Mouse (Mus musculus): ENCODE data around the gene Gm44579. TPM values are rescaled to one million over a fixed set of nuclear protein-coding genes. Genes with fewer than 3 reads are reported as not detected.

The Gm44579 gene
- polyA plus RNA-seq, 1 experiment from 2014 or later, result not detected

- 2% methylated on average over 69 of the region's 69 CpGs for WGBS
- ATAC-seq (ENCODE audit: insufficient number of reproducible peaks, insufficient read depth, low FRiP score, low TSS enrichment), result peak; percentile 73
- peak overlapping the region; percentile 88 for H3K4me2 ChIP-seq (replicated peaks)
- H3K27me3 ChIP-seq, result peaks cover 70% of the 10 kb centered on the region
- peaks cover 12% of the 10 kb centered on the region; the same call in 1 of the 2 replicates for H3K4me1 ChIP-seq
- H3K36me3 ChIP-seq, result no peaks in the 10 kb centered on the region
- no peaks in the 10 kb centered on the region for H3K9me3 ChIP-seq
- H3K4me3 ChIP-seq, result peak overlapping the region; percentile 49
- H3K9ac ChIP-seq, result peak overlapping the region; percentile 47
- H3K27ac ChIP-seq, result no peak overlapping the region
Observed at GRCm38 (mm10) chr15:98167645-98168621, 52.8 kb downstream of the Gm44579 start.

- peaks cover 63% of the 10 kb centered on the region for H3K27me3 ChIP-seq
- no peaks in the 10 kb centered on the region for H3K36me3 ChIP-seq
- no peak within 1 kb of the TSS for H3K27ac ChIP-seq
Observed at GRCm38 (mm10) chr15:98166963-98167644, 53.7 kb downstream of the Gm44579 start, which contains the start of gene Ccdc184. Gene Ccdc184, plus strand, starts transcription at chr15:98167158.

GRCm38 (mm10) chr15:98165525-98165924 is 55.3 kb downstream of the Gm44579 start, which contains the start of gene Asb8:
Gene Asb8, minus strand, starts transcription at chr15:98165625.
- H3K4me3 ChIP-seq, result no peak within 1 kb of the TSS
- 76% methylated on average over 5 of the region's 5 CpGs for WGBS
- H3K4me1 ChIP-seq, result peaks cover 12% of the 10 kb centered on the region; the same call in 1 of the 2 replicates
- no peak for ATAC-seq (ENCODE audit: insufficient number of reproducible peaks, insufficient read depth, low FRiP score, low TSS enrichment)
- no peak within 1 kb of the TSS for H3K9ac ChIP-seq
- no peaks in the 10 kb centered on the region for H3K36me3 ChIP-seq
- no peaks in the 10 kb centered on the region for H3K9me3 ChIP-seq
- no peak within 1 kb of the TSS for H3K27ac ChIP-seq
- H3K27me3 ChIP-seq, result peaks cover 48% of the 10 kb centered on the region
- no peak within 1 kb of the TSS for H3K4me2 ChIP-seq (replicated peaks)

More at GRCm38 (mm10) chr15:98166963-98167644, 53.7 kb downstream of the Gm44579 start, which contains the start of gene Ccdc184:
- WGBS, result under 1% methylated on average over 18 of the region's 18 CpGs
- 0 out of 2 replicates have a peak, but pooled peaks have one; percentile 11 for ATAC-seq (ENCODE audit: insufficient number of reproducible peaks, insufficient read depth, low FRiP score, low TSS enrichment)
- Histone ChIP-seq H3K9ac (peak within 1 kb of the TSS; percentile 47), H3K4me3 (peak within 1 kb of the TSS; percentile 49), H3K4me2 (replicated peaks) (peak within 1 kb of the TSS; percentile 88), H3K9me3 (no peaks in the 10 kb centered on the region), H3K4me1 (peaks cover 12% of the 10 kb centered on the region; the same call in 1 of the 2 replicates)

- WGBS, result 79% methylated on average over 4 of the region's 4 CpGs
- H3K27me3 ChIP-seq, result peaks cover 19% of the 10 kb centered on the region
- ATAC-seq (ENCODE audit: insufficient number of reproducible peaks, insufficient read depth, low FRiP score, low TSS enrichment), result no peak
- no peaks in the 10 kb centered on the region for H3K36me3 ChIP-seq
- peaks cover 5% of the 10 kb centered on the region; the same call in 1 of the 2 replicates for H3K4me1 ChIP-seq
- H3K9ac ChIP-seq, result no peak overlapping the region
- H3K4me2 ChIP-seq (replicated peaks), result no peak overlapping the region
- H3K27ac ChIP-seq, result no peak overlapping the region
- H3K9me3 ChIP-seq, result no peaks in the 10 kb centered on the region
- no peak overlapping the region for H3K4me3 ChIP-seq
Observed at GRCm38 (mm10) chr15:98162561-98162960, 58.2 kb downstream of the Gm44579 start.

- 63% methylated on average over 19 of the region's 19 CpGs for WGBS
- Histone ChIP-seq H3K4me3 (no peak overlapping the region), H3K27ac (no peak overlapping the region), H3K9me3 (no peaks in the 10 kb centered on the region), H3K36me3 (no peaks in the 10 kb centered on the region), H3K9ac (no peak overlapping the region), H3K4me1 (no peaks in the 10 kb centered on the region), H3K4me2 (replicated peaks) (no peak overlapping the region), H3K27me3 (peaks cover 9% of the 10 kb centered on the region)
- no peak for ATAC-seq (ENCODE audit: insufficient number of reproducible peaks, insufficient read depth, low FRiP score, low TSS enrichment)
Observed at GRCm38 (mm10) chr15:98161026-98161805, 59.6 kb downstream of the Gm44579 start.

GRCm38 (mm10) chr15:98157253-98157652 is 63.5 kb downstream of the Gm44579 start:
- no peaks in the 10 kb centered on the region for H3K27me3 ChIP-seq
- ATAC-seq (ENCODE audit: insufficient number of reproducible peaks, insufficient read depth, low FRiP score, low TSS enrichment), result no peak

GRCm38 (mm10) chr15:98155944-98156343 is 64.8 kb downstream of the Gm44579 start:
- no peaks in the 10 kb centered on the region for H3K4me1 ChIP-seq
- no peaks in the 10 kb centered on the region for H3K36me3 ChIP-seq
- H3K4me2 ChIP-seq (replicated peaks), result no peak overlapping the region
- no peak overlapping the region for H3K27ac ChIP-seq
- 51% methylated on average over 4 of the region's 4 CpGs for WGBS
- no peak overlapping the region for H3K4me3 ChIP-seq
- H3K27me3 ChIP-seq, result no peaks in the 10 kb centered on the region
- H3K9ac ChIP-seq, result no peak overlapping the region
- H3K9me3 ChIP-seq, result no peaks in the 10 kb centered on the region
- no peak for ATAC-seq (ENCODE audit: insufficient number of reproducible peaks, insufficient read depth, low FRiP score, low TSS enrichment)

More at GRCm38 (mm10) chr15:98157253-98157652, 63.5 kb downstream of the Gm44579 start:
- H3K27ac ChIP-seq, result no peak overlapping the region
- H3K4me3 ChIP-seq, result no peak overlapping the region
- H3K4me2 ChIP-seq (replicated peaks), result no peak overlapping the region
- H3K4me1 ChIP-seq, result no peaks in the 10 kb centered on the region
- no peak overlapping the region for H3K9ac ChIP-seq
- WGBS, result 69% methylated on average over 1 of the region's 1 CpGs
- H3K9me3 ChIP-seq, result no peaks in the 10 kb centered on the region
- no peaks in the 10 kb centered on the region for H3K36me3 ChIP-seq

GRCm38 (mm10) chr15:98155272-98155671 is 65.5 kb downstream of the Gm44579 start:
- H3K36me3 ChIP-seq, result no peaks in the 10 kb centered on the region
- H3K9ac ChIP-seq, result no peak overlapping the region
- no peak for ATAC-seq (ENCODE audit: insufficient number of reproducible peaks, insufficient read depth, low FRiP score, low TSS enrichment)
- no peak overlapping the region for H3K4me3 ChIP-seq
- H3K4me2 ChIP-seq (replicated peaks), result no peak overlapping the region
- no peaks in the 10 kb centered on the region for H3K4me1 ChIP-seq
- no peak overlapping the region for H3K27ac ChIP-seq
- H3K9me3 ChIP-seq, result no peaks in the 10 kb centered on the region
- H3K27me3 ChIP-seq, result no peaks in the 10 kb centered on the region
- WGBS, result 94% methylated on average over 5 of the region's 5 CpGs

- no peaks in the 10 kb centered on the region for H3K9me3 ChIP-seq
- no peak overlapping the region for H3K4me2 ChIP-seq (replicated peaks)
- no peak overlapping the region for H3K4me3 ChIP-seq
- no peak for ATAC-seq (ENCODE audit: insufficient number of reproducible peaks, insufficient read depth, low FRiP score, low TSS enrichment)
- H3K4me1 ChIP-seq, result no peaks in the 10 kb centered on the region
- no peak overlapping the region for H3K27ac ChIP-seq
- 83% methylated on average over 3 of the region's 3 CpGs for WGBS
- no peaks in the 10 kb centered on the region for H3K36me3 ChIP-seq
- H3K27me3 ChIP-seq, result no peaks in the 10 kb centered on the region
- H3K9ac ChIP-seq, result no peak overlapping the region
Observed at GRCm38 (mm10) chr15:98154631-98155030, 66.1 kb downstream of the Gm44579 start.

GRCm38 (mm10) chr15:98154146-98154545 is 66.6 kb downstream of the Gm44579 start:
- no peaks in the 10 kb centered on the region for H3K9me3 ChIP-seq
- 63% methylated on average over 4 of the region's 4 CpGs for WGBS
- no peaks in the 10 kb centered on the region for H3K4me1 ChIP-seq
- H3K27ac ChIP-seq, result no peak overlapping the region
- H3K4me3 ChIP-seq, result no peak overlapping the region
- no peaks in the 10 kb centered on the region for H3K36me3 ChIP-seq
- no peak overlapping the region for H3K9ac ChIP-seq
- no peaks in the 10 kb centered on the region for H3K27me3 ChIP-seq
- ATAC-seq (ENCODE audit: insufficient number of reproducible peaks, insufficient read depth, low FRiP score, low TSS enrichment), result no peak
- H3K4me2 ChIP-seq (replicated peaks), result no peak overlapping the region

- Histone ChIP-seq H3K27me3 (no peaks in the 10 kb centered on the region), H3K4me3 (no peak overlapping the region), H3K9ac (no peak overlapping the region), H3K27ac (no peak overlapping the region), H3K4me1 (no peaks in the 10 kb centered on the region), H3K4me2 (replicated peaks) (no peak overlapping the region), H3K36me3 (no peaks in the 10 kb centered on the region), H3K9me3 (no peaks in the 10 kb centered on the region)
- 28% methylated on average over 3 of the region's 3 CpGs for WGBS
- ATAC-seq (ENCODE audit: insufficient number of reproducible peaks, insufficient read depth, low FRiP score, low TSS enrichment), result no peak
Observed at GRCm38 (mm10) chr15:98153625-98154024, 67.2 kb downstream of the Gm44579 start.

All from embryonic facial prominence, embryonic 12.5 days (tissue).